Mouse (Mus musculus): ENCODE data around the gene Zscan4e.
"Not testable (repeated sequence)": the region's sequence is repeated elsewhere in the genome, so short reads cannot be mapped to it uniquely, and the experiment has no call there.

The Zscan4e gene

DNA sequence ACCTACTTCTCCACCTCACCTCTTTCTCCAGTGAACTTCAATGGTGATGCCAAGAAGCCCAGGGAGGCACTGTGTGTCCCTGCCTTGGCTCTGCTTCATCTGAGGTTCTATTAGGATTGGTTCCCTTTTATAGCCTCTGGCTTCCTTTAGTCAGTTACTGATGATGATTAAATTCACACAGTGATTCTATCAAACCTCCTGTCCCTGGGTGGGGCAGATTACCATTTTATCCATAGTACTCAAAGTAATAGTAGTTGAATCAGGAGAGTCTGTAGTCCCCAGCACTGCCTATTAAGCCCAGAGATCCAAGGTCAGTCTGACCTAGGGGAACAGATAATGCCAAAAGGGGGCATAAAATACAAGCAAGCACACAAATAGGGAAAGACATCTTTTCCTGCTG, at the start of gene Zscan4e:
Gene Zscan4e (minus strand): TSS at position 101 of the 400 bp plus-strand sequence.
- not testable (repeated sequence) for DNase-seq

Measured in kidney, adult 18-20 months (tissue).